Mouse (Mus musculus) bone marrow, adult 2 months (tissue): ENCODE measurements around the gene Fam241b.

Experiments
- CTCF ChIP-seq: fragments of 200-500 bp; IDR thresholded peaks from 2 replicates; pipeline ENCODE4 v1.5.1; 2011; ENCODE audit warnings: low read length, control low read depth; ENCODE audit not compliant: control insufficient read depth, insufficient read depth
- POLR2A ChIP-seq: fragments of 200-500 bp; IDR thresholded peaks from 2 replicates; pipeline ENCODE4 v1.6.1; 2011; ENCODE audit warnings: low read depth, mild to moderate bottlenecking, control low read depth, low read length, borderline replicate concordance; ENCODE audit not compliant: control insufficient read depth

DNA sequence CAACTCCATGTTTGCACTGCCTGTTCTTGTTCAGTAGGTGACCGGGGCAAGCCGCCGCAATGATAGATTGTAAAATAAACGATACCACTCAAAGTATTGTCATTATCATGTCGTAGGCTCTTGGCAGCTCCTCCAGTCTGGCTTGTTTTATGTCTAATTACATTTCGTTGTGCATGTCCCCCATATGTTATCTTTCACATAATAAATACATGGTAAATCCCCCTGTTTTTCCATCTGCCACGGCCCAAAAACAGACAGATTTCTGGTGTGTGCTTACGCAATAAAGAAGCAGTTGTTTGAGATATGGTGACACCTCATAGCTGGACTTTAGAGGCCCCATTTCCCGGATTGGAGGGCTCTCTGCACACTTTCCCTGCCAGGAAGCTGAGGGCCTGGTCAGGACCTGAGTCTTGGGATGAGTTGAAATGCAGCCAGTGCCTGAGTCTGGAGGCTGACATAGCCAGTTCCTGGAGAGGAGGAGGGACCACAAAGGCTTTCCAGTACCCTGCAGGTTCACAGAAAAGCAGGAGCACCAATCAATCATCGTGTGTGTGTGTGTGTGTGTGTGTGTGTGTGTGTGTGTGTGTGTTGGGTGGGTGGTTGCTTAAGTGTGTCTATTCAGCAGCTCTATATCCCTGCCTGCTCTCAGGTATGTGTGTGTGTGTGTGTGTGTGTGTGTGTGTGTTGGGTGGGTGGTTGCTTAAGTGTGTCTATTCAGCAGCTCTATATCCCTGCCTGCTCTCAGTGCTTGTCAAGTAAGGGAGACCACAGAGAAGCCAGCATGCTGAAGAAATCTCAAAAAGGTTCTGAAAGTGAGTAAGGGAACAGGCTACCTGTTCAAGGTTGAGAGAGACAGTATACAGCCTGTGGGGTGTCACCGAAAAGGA is 67.2 kb downstream of the Fam241b start:
- TF ChIP-seq CTCF (no peak), POLR2A (no peak)
